Mouse (Mus musculus) CD4-positive, CD25-positive, alpha-beta regulatory T cell (primary cell): ENCODE data around the gene 9430007A20Rik. TPM values are rescaled to one million over a fixed set of nuclear protein-coding genes. Genes with fewer than 3 reads are reported as not detected.

ENCODE experiments used
- polyA plus RNA-seq: library from polyadenylated mRNA; unstranded; fragments of 100-300 nt; shearing (Covaris generic); gene quantifications from one replicate; pipeline ENCODE4 v1.2.1, GENCODE M21; 2017

9430007A20Rik gene
- polyA plus RNA-seq = not detected

GRCm38 (mm10) chr4:144519522-144519921 is at the start of gene 9430007A20Rik:
Gene 9430007A20Rik (plus strand): TSS chr4:144519822.

GRCm38 (mm10) chr4:144565034-144565433 is 45.4 kb downstream of the 9430007A20Rik start, which contains the start of gene Gm13124:
Gene Gm13124 (minus strand): TSS chr4:144565134.

Other genes starting within 250 kb of the 9430007A20Rik start
- gene Pramel5, start 239.3 kb upstream of the 9430007A20Rik start, polyA plus RNA-seq = not detected
- not detected for gene Gm13128, start 189.6 kb upstream of the 9430007A20Rik start, polyA plus RNA-seq
- gene Gm13119, start 161.9 kb upstream of the 9430007A20Rik start, polyA plus RNA-seq = not detected
- gene Pramef20, start 141.9 kb upstream of the 9430007A20Rik start, polyA plus RNA-seq = not detected
- not detected for gene Pramef12, start 111.4 kb upstream of the 9430007A20Rik start, polyA plus RNA-seq
- not detected for gene 1700012P22Rik, start 81.0 kb upstream of the 9430007A20Rik start, polyA plus RNA-seq
- gene Gm9944, start 66.5 kb upstream of the 9430007A20Rik start, polyA plus RNA-seq = not detected
- not detected for gene Aadacl3, start 56.1 kb upstream of the 9430007A20Rik start, polyA plus RNA-seq
- not detected for gene Gm13124, start 45.3 kb downstream of the 9430007A20Rik start, polyA plus RNA-seq
- gene Aadacl4, start 93.9 kb downstream of the 9430007A20Rik start, polyA plus RNA-seq = not detected
- not detected for gene Gm436, start 166.5 kb downstream of the 9430007A20Rik start, polyA plus RNA-seq
- gene Gm13178, start 201.6 kb downstream of the 9430007A20Rik start, polyA plus RNA-seq = not detected